Mouse (Mus musculus): ENCODE data around the gene Fntb.
A peak's percentile ranks its signal among the peaks of the same experiment; 100 is the strongest.
"Not testable (repeated sequence)": the region's sequence is repeated elsewhere in the genome, so short reads cannot be mapped to it uniquely, and the experiment has no call there.

The Fntb gene

DNA sequence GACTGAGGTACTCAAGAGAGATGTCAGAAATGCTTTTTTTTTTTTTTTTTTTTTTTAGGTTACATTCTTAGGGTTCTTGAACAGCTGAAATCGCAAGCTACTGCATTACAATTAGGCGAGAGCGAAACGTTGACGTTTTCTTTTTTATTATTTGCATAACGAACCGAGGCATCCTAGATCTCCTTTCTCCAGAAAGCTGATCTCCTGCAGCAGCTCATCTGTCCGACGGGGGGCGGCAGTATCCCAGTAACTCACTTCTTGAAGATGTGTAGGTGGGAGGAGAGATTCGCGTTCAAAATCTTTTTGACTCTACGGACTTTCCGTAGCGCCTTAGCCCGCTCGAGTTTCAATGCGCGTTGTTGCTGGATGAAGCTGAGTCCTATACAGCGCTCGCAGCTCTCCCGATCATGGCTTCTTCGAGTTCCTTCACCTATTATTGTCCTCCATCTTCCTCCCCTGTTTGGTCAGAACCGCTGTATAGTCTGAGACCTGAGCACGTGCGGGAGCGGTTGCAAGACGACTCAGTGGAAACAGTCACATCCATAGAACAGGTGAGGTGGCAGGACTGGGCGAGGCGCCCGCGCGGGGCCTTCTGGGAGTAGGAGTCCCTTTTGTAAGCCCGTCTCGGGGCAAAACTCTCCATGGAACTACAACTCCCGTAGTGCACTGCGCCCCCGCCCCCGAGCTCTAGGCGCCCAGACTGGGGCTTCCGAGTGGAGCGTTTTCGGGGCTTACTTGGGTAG lies 71.9 kb downstream of the Fntb start:
- DNase-seq (ENCODE audit: low spot score in 2 of 2) = peak; percentile 97

DNA sequence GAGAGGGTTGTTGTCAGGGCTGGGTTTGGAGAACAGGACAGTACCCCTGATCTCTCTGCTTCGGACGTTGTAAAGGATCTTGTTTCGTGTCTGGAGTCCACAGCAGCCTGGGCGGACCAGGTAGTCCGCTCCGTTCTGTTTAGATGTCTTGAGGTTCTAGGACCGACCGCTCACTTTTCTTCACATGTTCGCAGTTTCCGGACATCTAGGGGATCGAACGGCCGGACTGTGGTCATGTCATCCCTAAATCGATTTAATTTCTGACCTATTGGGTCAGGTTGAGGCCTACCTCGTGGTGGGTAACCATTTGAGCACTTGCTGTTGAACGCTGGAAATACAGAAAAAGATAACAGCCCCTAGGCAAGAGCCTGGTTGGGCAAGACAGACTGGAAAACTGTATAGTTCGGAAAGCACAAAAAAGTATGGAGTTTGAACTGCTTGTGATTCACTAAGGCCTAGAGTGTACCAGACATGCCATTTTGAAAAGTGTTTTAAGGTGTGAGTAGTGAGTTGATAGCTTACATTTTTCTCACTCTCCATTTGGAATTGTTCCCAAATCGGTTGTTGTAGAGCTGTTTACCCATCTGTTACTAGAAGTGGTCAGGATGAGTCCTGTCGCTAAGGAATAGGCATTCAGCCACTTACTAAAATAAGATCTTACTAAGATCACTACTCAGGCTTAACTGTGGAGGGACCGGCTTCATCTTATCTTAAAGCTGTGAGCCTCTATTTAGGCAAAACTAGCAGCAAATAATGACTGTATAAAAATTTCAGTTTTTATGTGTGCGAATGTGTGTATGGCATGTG lies 72.7 kb downstream of the Fntb start:
- no peak for DNase-seq (ENCODE audit: low spot score in 2 of 2)

DNA sequence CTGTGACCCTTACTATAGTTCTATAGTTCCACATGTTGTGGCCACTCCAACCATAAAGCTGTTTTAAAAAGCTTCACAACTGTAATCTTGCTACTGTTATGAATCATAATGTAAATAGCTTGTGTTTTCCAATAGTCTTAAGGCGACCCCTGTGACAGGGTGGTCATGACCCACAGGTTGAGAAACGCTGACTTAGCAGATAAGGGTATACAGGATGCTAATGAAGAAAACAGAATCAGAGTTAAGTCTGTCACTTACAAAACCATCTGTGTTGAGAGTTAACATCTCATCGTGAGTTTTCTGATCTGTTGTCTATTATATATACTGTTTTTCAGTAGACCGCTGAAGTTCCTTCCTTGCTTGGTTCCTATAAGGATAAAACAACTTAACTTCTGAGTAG lies 73.9 kb downstream of the Fntb start:
- DNase-seq (ENCODE audit: low spot score in 2 of 2) = no peak

DNA sequence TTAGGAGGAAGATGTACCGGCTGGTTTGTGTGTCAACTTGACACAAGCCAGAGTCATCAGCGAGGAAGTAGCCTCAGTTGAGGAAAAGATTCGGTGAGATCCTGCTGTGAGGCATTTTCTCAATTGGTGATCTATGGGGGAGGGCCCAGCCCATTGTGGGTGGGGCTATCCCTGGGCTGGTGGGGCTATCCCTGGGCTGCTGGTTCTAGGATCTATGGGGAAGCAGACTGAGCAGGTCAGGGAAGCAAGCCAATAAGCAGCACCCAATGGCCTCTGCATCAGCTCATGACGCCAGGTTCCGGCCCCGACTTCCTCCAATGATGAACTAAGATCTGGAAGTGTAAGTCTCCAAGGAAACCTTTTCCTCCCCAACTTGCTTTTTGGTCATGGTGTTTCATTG lies 74.7 kb downstream of the Fntb start:
- DNase-seq (ENCODE audit: low spot score in 2 of 2) = no peak

DNA sequence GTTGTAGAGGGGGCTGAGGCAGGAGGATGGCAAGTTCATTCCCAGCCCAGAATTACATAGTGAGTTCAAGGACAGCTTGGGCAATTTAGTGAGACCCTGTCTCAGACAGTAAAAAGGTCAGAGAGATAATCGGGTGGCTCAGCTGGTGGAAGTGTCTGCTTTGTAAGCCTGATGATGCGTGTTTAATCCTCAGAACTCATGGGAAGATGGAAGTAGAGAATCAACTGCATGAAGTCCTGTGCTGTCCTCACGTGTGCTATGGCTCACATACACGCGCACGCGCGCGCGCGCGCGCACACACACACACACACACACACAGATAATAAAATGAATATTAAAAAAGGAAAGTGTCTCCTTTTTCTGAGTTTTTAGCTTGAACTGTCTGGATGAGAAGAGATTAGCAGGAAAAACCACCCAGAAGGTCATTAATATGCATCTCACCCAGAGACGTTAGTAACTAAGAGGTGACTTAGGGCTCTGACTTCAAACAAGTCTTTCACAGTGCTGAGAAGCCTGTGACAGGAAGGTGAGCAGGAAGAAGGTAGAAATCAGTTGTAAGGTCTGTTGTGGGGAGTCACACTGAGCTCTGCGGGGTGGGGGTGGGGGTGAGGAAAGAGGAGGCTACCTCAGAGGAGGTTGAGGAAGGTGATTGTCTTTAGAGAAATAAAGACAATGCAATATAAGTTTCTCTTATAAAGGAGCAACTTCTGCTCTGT lies 79.1 kb downstream of the Fntb start:
- DNase-seq (ENCODE audit: low spot score in 2 of 2) = no peak

DNA sequence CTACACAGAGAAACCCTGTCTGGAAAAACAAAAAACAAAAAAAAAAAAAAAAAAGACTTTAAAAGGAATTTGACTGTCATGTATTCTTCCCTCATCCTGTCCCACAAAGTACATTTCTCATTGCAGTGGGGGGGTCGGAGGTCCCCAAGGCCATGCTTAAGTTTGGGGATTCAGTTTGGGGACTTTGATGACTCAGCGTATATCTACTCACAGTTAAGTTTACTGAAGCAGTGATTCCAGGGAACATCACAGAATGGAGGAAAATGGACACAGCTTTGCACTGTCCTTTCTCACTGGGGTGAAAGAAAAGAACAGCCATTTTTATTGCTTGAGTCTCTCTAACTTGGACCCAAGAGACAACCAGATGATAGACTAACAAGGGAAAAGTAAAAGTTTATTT lies 87.0 kb downstream of the Fntb start:
- no peak for DNase-seq (ENCODE audit: low spot score in 2 of 2)

DNA sequence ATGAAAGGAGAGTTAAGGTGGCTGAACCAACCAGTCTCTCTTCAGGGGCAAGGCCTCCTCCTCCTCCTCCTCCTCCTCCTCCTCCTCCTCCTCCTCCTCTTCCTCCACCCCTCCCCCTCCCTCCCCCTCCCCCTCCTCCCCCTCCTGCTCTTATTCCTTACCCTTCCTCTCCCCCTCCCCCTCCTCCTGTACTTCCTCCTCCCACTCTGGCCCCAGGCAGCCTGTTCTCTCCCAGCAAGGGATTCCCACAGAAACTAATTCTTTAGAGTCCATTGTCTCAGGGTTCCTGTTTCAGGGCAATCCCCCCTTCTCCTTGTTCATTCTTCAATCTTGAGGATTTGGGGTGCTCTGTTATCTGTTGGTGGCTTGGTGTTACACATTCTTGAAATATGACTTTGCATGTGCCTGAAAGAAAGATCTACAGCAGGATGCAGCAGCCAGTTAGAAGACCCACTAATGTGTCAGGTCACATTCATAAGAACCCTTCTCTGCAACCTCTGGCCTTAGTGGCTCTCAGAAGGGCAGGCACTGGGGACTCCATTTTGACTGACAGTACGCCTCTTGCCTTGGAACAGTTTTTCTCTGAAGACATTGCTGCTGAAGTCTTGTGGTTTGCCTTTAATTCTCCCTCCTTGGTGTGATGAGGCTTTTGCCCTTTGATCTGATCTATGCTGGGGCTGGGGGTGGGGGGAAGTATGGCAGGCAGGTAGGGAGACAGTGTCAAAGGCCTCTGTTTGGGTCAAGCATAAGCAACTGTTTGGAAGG lies 88.2 kb downstream of the Fntb start:
- DNase-seq (ENCODE audit: low spot score in 2 of 2) = no peak

DNA sequence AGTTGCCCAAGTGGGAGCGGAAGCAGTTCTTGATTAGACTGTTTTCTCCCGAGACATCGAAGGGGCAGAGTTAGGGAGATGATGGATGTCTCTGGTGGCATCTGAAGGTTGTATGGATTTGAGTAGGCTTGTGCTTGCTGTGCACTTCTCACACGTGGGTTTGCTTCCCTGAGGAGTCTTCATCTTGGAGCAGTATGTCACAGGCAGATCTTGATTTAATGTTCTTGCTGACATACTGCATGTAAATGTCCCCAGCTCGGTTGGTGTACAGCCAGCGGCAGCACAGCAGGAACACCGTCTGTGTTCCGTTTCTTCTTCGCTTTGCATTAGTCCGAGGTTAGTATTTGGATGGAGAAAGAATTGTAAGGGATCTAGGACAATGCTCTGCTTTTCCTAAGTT lies 91.7 kb downstream of the Fntb start:
- no peak for DNase-seq (ENCODE audit: low spot score in 2 of 2)

DNA sequence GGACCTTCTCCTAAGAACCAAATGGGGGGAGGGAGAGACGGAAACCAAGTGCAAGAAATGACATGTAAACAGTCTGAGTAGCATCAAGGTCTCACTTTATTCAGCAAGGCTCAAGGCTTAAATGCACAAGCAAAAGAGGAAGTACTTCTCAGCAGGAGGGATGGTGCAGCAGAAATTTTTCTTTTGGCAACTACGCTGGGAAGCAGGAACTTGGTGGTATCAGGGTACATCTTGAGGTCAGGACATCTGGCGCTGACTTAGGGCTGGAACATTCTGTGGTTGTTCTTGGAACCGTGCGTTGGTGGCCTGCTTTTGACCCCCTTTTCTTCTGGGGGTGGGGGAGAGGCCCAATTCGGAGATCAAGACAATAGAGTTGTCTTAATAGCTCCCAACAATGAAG lies 93.4 kb downstream of the Fntb start:
- DNase-seq (ENCODE audit: low spot score in 2 of 2) = not testable (repeated sequence)

DNA sequence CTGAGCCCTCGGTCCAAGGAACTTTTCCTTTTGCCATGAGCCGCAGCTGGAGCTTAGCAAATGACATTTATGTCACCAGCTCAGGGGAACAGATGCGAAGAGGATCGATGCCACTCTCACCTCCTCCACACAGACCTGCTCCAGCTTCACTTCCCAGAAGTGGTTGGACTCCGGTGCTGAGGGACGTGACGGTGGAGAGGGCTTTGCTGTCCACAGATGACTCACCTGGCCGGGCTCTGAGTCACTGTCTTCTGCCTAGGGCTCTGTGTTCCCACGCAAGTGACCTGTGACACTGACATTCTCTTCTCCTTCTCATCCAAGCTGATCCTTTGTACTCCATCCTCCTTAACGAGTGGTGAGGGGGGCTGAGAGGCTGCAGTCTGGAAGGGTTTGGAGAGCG lies 98.3 kb downstream of the Fntb start:
- DNase-seq (ENCODE audit: low spot score in 2 of 2) = no peak

DNA sequence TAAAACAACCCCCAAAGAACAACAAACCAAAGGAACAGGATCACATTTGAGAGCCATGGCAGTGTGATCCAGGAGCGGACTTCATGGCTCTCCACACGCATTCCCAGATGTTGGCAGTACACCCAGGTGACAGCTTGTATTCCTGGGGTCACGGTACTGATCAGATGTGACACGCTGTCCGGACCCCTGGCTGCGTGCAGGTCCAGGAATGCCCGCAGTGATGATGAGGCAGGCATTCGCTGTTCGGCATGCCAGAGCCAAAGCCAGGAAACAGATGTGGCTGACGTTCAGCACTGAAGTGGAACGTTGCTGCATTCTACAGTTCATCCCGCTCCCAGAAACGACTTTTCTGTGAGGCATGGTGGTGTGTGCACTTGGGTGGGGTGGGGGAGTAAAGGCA lies 99.9 kb downstream of the Fntb start:
- DNase-seq (ENCODE audit: low spot score in 2 of 2) = no peak

DNA sequence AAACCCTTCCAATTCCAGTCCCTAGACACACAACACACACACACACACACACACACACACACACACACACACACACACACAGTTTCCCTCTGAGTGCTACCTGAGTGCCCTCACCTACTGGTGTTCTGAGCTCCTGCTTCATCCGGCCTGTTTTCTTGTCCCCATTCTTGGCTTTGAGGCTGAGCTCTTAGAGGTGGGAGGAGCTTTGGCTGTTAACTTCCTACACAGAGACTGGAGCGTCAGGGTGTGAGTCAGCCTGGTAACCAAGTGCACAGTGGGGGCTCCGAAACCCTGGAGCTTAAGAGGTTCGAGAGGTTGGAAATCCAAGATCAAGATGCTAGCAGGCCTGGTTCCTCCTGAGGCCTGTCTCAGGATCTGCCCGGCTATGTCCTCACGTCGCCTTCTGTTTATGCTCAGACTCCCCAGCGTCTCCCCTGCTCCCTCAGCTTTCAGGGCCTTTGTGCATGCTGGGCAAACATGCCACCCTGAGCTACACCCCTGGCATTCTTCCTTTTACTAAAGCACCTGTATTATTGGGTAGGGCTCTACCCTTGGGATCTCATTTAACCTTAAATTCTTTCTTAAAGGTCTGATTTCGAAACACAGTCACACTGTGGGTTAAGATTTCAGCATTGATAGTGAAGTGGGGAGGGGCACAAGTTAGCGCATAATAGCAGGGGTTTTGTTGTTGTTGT lies 102.3 kb downstream of the Fntb start:
- peak in 1 of 2 experiments; percentile 23 for DNase-seq (ENCODE audit: low spot score in 2 of 2)

DNA sequence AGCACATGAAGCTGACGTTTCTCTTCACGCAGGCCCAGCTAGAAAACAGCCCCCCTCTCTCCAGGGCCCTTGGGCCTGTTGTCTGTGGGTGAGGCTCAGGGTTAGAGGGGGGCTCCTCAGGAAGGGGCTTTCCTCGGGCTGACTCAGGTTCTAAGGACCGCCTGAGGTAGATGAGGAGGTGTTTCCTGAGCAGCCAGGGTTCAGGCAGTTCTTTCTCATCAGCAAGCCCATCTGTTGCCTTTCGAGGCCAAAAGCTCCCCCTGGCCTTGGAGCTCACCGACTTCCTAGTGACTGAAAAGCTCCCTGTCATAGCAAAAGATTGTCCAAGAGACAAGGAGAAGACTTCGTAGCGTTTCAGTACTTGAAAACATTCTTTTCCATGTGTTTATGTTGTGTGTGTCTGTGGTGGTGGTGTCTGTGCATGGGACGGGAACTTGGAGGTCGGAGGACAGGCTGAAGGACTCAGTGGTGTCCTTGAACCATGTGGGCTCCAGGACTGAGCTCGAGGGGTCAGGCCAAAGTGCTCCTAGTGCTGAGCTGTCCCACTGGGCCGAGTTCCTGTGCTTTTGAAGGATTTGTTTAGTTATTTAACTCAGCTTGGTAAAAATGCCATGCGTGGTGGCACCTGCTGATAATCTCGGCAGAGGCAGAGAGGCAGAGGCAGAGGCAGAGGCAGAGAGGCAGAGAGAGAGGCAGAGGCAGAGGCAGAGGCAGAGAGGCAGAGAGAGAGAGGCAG lies 103.2 kb downstream of the Fntb start:
- no peak for DNase-seq (ENCODE audit: low spot score in 2 of 2)

DNA sequence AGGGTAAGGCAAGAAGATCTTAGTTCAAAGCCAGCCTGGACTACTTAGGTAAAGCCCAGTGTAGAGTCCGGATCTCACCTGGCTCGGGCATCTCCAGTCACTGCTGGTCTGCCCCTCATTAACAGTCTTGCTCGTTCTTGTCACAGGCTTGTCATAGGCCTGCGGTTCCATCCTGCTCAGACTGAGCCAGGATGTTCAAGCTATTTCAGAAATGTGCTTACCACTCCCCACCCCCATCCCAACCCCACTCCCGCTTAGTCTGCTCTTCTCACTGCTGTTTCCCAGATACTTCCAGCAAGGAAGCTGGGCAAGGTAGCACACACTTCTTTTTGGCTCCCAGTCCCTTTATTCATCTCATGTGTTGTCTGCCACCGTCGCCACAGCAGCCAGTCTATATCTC lies 104.2 kb downstream of the Fntb start:
- no peak for DNase-seq (ENCODE audit: low spot score in 2 of 2)

DNA sequence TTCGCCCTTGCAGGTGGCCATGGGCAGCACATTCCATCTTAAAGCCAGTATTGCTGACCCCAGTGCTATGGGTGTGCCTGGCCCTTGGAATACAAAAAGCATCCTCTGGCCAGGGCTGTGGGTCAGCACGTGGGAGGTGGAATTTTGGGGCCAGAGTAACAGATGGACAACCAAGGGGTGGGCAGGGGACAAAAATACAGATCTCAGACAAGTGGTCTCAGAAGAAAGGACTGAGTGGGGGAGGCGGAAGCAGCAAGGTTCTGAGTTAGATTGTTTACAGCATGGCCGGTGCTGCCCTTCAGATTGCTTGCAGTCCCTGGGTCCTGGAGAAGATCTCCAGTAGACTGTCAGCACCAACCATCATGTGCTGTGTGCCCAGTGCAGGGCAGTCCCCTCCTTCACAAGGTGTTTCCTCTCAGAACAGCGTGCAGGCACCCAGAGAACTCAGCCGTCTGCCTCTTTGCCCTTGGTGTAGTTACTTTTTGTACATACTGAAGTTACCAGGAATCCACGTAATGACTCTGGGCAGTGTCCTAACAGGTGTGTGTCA lies 107.5 kb downstream of the Fntb start:
- no peak for DNase-seq (ENCODE audit: low spot score in 2 of 2)

DNA sequence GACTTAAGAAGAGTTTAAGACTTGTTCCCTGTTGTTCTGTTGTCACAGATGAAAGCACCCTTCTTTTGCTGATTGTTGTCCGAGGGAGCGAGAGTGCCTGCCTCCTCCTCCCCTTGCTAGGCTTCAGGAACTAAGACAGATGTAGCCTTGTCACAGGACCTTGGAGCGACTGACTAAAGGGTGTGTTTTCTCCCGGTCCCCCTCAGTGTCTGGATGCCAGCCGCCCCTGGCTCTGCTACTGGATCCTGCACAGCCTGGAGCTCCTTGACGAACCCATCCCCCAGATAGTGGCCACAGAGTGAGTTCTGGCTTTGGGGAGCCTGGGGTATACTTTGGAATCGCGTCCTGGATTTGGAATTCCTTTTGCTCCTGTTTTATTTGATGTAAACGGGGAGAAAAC lies 109.4 kb downstream of the Fntb start:
- no peak for DNase-seq (ENCODE audit: low spot score in 2 of 2)

DNA sequence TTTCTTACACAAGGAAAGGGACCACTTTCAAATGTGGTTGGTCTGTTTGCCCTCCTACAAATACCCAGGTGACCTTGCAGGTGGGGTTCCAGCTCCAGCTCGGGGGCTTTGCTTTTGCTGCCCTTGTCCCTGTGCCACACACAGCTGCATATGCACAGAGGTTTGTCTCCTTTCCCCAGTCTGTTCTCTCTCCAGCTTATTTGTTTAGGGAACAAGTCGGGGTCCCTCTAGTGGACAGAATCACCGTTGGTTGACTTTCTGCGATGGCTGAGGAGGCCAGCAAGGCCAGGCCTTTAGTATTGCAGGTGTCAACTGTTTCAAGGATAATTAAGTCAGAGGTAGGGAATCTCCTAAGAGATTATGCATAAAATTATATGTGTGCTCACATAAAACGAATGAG lies 113.9 kb downstream of the Fntb start:
- DNase-seq (ENCODE audit: low spot score in 2 of 2) = peak; percentile 42 to 52

DNA sequence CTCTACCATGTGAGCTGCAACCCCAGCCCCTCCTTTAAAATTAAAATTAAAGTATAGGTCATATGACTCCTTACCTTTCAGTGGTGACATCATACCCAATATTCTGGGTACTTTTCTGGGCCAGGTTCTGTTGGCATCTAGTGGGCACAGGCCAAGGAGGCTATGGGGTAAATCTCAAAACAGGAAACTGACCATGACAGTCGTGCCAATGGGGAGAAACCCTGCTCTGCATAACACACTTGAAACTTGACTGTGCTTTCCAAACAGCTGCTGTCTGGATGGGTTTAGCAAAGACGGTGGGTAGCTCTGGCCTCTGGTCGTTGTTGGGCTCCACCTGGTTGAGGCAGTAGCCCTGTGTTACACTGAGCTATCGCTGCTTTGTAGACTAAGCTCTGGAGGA lies 114.7 kb downstream of the Fntb start:
- DNase-seq (ENCODE audit: low spot score in 2 of 2) = no peak

DNA sequence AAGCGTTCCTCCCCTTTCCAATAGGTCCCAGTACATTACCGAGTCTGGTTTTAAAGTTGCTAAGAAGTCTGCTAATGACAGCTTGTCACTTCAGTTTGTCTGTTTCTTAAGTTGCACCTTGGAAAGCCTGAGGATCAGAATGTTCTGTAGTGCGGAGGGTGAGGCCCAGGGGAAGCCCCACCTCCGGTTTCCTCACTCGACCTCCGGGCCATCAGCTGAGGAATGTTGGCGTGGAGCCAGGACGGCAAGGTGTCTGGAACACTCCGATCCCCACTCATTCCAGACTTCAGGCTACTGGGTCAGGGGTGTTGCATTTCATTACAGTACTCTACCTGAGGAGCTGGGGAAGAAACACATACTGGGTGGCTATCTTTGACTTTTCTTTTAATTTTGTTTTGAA lies 118.4 kb downstream of the Fntb start:
- peak; percentile 51 to 86 for DNase-seq (ENCODE audit: low spot score in 2 of 2)

DNA sequence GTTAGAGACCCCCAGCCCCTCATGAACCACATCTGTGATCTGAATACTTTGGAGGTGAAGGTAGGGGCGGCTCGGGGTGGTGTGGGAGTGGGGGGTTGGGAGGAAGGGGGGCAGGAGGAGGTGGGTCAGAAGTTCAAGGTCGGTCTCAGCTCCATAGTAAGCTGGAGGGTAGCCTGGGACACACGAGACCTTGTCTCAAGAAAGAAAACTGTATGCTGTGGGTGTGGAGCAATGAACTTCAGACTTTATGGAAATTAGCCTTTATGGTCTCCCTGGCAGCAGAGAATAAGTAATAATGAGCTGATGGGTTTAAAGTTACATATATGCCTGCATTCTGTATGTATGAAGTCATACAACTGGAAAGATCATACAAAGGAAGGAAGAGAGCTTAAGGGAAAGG lies 119.7 kb downstream of the Fntb start:
- no peak for DNase-seq (ENCODE audit: low spot score in 2 of 2)

Measured in urinary bladder, postnatal 36 days (tissue).